Mouse (Mus musculus) erythroblast, embryonic 14.5 days (primary cell): ENCODE results near the gene Sphk1.

ENCODE experiments used
- GATA1 ChIP-seq: IDR thresholded peaks from 2 replicates; pipeline ENCODE4 v1.6.1; 2012; ENCODE audit warnings: low read length, inconsistent platforms, mixed read lengths
- TAL1 ChIP-seq: IDR thresholded peaks from 3 replicates; pipeline ENCODE4 v1.6.1; 2012; ENCODE audit warnings: low read length, inconsistent platforms, mixed read lengths

- TF ChIP-seq GATA1 (no peak), TAL1 (no peak)
Observed at GRCm38 (mm10) chr11:116556308-116556707, 25.6 kb downstream of the Sphk1 start.
